14 mouse cellular contexts compared by ENCODE assay signal in genomic region chr19:9914346-9914745, GRCm38 (mm10).
"Had no signal": no experiment of that assay in that cellular context is flagged by ENCODE, and none has a peak within 500 bp of the region (broad histone marks: within the 10 kb centered on the region; RNA-seq: fewer than 3 reads in every experiment).

No protein-coding gene starts in this region.

- H3K4me1 ChIP-seq: limb, embryonic 15.5 days; midbrain, embryonic 13.5 days; neural tube, embryonic 12.5 days had no signal

- H3K9ac ChIP-seq: limb, embryonic 15.5 days; liver, embryonic 15.5 days; lung, embryonic 14.5 days; neural tube, embryonic 12.5 days had no signal

- H3K36me3 ChIP-seq: limb, embryonic 15.5 days; liver, embryonic 15.5 days; midbrain, embryonic 13.5 days; neural tube, embryonic 12.5 days had no signal

- ATAC-seq: midbrain, embryonic 13.5 days had no signal

- H3K27me3 ChIP-seq: limb, embryonic 15.5 days; liver, embryonic 15.5 days; midbrain, embryonic 13.5 days; neural tube, embryonic 12.5 days had no signal

- H3K4me2 ChIP-seq: limb, embryonic 15.5 days; liver, embryonic 15.5 days; lung, embryonic 14.5 days; midbrain, embryonic 13.5 days; neural tube, embryonic 12.5 days had no signal

- H3K4me3 ChIP-seq: limb, embryonic 15.5 days; liver, embryonic 15.5 days; midbrain, embryonic 13.5 days; neural tube, embryonic 12.5 days had no signal

- H3K9me3 ChIP-seq: limb, embryonic 15.5 days; liver, embryonic 15.5 days; midbrain, embryonic 13.5 days; neural tube, embryonic 12.5 days had no signal

- DNase-seq: kidney, adult 11 months; kidney, adult 9 months; kidney, postnatal 4 days; lung, embryonic 14.5 days; lung, postnatal 10 days; right cerebral cortex, postnatal 4 days; spleen, adult 18-20 months; thymus, adult 18-20 months; thymus, postnatal 14 days had no signal

- H3K27ac ChIP-seq: kidney, postnatal 0 days; limb, embryonic 15.5 days; midbrain, embryonic 13.5 days; neural tube, embryonic 12.5 days had no signal
